Mouse (Mus musculus): ENCODE results near the gene Mex3d.
"Not testable (repeated sequence)": the region's sequence is repeated elsewhere in the genome, so short reads cannot be mapped to it uniquely, and the experiment has no call there.

The Mex3d gene

DNA sequence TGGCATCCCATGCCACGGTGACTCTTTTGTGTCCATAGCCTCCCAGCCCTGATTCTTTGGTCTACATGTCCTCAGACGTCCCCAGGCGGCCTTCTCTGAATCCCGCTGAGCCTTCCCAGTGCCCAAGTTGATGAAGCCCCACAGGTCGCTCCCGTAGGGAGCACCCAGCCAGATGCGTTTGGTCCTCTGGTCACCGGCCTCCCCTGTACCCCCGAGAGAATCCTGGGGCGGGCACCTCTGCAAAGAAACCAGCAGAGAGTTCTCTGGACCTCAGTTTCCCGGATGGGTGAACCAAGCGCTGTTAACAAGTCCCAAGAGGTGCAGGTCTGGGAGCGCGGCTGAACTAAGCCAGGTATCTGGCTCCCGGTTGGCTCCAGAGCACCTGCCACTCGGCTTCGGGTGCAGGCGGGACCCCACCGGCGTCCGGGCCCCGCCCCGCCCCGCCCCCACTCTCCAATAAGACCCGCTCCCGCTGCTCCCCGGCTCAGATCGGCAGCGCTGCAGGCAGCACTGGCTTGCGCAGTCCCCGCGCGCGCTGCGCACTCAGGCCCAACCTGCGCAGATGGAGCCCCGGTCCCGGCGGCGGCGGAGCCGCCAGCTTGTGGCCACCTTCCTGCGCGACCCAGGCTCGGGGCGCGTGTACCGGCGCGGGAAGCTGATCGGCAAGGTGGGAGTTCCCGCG lies 31.3 kb downstream of the Mex3d start, which contains the start of gene Plk5:
Plk5 (plus strand) TSS at position 459 of the 682 bp plus-strand sequence.
- DNase-seq (ENCODE audit: low spot score): no peak

- DNase-seq (ENCODE audit: low spot score): no peak
These were observed 32.0 kb downstream of the Mex3d start for GRCm38 (mm10) chr10:80355431-80355830.

- no peak for DNase-seq (ENCODE audit: low spot score)
These were observed 34.7 kb downstream of the Mex3d start for GRCm38 (mm10) chr10:80352727-80353126.

GRCm38 (mm10) chr10:80351896-80352295 lies 35.6 kb downstream of the Mex3d start:
- no peak for DNase-seq (ENCODE audit: low spot score)

DNA sequence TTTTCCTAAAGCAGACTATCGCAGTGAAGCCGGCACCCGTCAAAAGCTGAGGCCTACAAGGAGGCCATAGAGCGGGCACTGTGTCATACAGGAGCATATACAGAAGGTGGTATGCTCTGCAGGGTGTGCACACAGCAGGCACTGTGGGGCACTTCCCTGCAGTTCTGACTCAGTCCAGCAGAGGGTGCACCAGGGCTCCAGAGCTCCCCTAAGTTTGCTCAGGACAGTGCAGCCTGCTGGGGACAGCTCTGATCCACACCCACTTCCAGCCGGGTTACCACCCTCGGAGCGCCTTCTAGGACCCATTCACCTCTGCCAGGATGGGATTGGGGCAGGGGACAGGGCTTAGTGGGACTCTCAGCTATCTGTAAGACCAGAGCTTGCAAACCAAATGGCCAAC lies 37.2 kb downstream of the Mex3d start:
- peak; percentile 82 for DNase-seq (ENCODE audit: low spot score)

GRCm38 (mm10) chr10:80348981-80349380 lies 38.5 kb downstream of the Mex3d start:
- DNase-seq (ENCODE audit: low spot score): no peak

DNA sequence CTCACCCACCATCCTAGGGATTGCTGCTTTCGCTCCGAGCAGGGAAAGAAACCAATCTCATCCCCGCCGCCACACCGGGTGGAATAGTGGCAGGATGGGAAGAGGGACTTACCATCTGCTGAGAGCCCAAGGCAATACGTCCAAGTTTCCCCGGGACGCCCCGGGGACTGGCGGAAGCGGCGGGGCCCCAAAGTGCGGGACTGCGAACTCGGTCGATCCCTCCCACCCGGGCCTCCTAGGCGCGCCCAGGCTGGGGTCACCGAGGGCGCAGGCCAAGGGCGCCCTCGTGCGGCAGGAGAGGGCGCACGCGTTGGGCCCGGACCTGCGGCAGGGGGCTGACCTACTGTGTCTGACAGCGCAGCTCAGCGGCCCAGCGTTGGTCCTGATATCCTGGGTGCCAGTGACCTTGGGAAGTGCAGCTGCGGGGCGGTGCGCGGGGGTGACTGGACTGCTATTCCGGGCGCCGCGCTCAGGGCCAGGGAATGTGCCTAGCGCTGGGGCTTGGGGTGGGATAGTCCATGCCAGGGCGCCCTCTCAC lies 39.1 kb downstream of the Mex3d start, which contains the start of gene Adamtsl5:
Adamtsl5 (minus strand) TSS at position 169 of the 538 bp plus-strand sequence.
- peak; percentile 70 for DNase-seq (ENCODE audit: low spot score)

DNA sequence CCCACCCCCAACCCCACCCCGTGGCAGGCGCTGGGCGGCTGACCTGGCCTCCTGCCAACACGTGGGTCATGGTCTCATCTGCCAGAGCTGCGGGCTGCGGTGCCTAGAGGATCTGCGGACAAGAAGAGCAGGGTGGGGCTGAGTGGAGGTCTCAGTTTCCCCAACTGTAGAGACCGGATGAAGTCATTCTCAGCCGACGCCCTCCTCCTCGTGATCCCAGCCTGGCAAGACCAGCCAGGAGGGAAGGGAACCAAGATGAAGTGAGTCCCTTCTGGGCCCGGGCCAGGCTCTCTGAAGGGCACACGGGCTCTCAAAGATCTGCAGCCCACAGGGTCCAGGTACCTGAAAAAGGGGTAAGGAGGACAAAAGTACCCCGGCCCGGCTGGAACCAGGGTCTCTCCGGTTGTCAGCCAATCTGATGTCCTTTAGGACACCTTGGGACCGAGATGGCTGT lies 39.9 kb downstream of the Mex3d start:
- DNase-seq (ENCODE audit: low spot score): no peak

DNA sequence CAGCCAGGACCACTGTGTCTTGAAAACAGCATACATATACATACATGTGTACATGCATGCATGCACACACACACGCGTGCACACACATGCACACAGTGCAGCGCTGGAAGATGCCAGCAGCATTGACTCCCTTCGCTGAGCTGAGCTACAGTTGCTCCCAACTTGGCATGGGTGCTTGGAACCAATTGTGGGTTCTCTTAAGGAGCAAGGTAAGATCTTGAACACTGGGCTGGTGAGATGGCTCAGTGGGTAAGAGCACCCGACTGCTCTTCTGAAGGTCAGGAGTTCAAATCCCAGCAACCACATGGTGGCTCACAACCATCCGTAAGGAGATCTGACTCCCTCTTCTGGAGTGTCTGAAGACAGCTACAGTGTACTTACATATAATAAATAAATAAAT lies 41.5 kb downstream of the Mex3d start:
- not testable (repeated sequence) for DNase-seq (ENCODE audit: low spot score)

DNA sequence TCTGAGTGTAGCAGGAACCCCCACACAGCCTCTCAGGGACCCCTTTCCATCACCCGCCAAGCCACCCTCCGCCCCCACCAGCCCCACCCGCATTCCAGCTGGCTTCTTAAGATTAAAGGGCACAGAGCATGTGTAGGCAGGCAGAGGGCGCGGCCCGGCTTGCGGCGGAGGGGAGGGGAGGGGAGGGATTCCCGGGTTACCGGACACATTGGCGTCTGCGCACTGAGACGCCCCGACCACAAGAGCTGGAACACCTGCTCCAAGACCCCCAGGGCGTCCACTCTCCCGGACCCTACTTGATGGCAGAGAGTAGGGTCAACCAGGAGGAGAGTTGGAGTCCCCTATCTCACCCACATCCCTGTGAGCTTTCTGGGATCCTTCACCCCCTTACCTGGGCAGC lies 42.3 kb downstream of the Mex3d start:
- DNase-seq (ENCODE audit: low spot score): no peak

GRCm38 (mm10) chr10:80344131-80344661 lies 43.3 kb downstream of the Mex3d start:
- DNase-seq (ENCODE audit: low spot score): peak; percentile 79

DNA sequence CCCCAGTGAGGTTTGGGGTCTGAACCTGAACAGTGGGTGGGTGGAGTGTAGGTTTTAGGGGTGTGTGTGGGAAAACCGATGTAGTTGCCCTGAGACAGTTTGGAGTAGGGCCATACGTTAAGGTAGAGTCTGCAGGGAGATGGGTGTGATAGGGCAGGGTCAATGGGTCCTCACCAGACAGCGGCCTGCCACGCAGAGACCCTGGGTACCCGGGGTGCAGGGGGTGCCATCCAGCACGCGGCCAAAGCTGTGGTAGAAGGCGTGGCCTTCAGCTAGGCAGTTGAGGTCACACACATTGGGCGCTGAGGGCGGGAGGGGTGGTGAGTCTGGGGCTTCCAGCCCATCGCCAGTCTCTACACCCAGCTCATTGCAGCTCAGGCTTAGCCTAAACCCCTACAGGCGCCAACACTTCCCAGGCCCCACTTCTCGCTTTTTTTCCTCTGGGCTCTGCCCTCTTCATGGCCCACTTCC lies 44.0 kb downstream of the Mex3d start:
- no peak for DNase-seq (ENCODE audit: low spot score)

- peak; percentile 60 for DNase-seq (ENCODE audit: low spot score)
These were observed 44.6 kb downstream of the Mex3d start for GRCm38 (mm10) chr10:80342749-80343424.

GRCm38 (mm10) chr10:80342305-80342748 lies 45.1 kb downstream of the Mex3d start:
- no peak for DNase-seq (ENCODE audit: low spot score)

GRCm38 (mm10) chr10:80341491-80342304 lies 45.8 kb downstream of the Mex3d start:
- DNase-seq (ENCODE audit: low spot score): no peak

- no peak for DNase-seq (ENCODE audit: low spot score)
These were observed 46.4 kb downstream of the Mex3d start for GRCm38 (mm10) chr10:80341026-80341425.

GRCm38 (mm10) chr10:80339941-80340750 lies 47.3 kb downstream of the Mex3d start:
- peak; percentile 85 for DNase-seq (ENCODE audit: low spot score)

GRCm38 (mm10) chr10:80336263-80336662 lies 51.2 kb downstream of the Mex3d start:
- no peak for DNase-seq (ENCODE audit: low spot score)

GRCm38 (mm10) chr10:80332525-80332989 lies 54.9 kb downstream of the Mex3d start:
- no peak for DNase-seq (ENCODE audit: low spot score)

- DNase-seq (ENCODE audit: low spot score): no peak
These were observed 55.6 kb downstream of the Mex3d start for GRCm38 (mm10) chr10:80331636-80332524.

All from spleen, adult 12 weeks (tissue).